Mouse (Mus musculus): ENCODE data around the gene Tshz2. TPM values are rescaled to one million over a fixed set of nuclear protein-coding genes. Genes with fewer than 3 reads are reported as not detected.

Tshz2 gene
- total RNA-seq, 2 experiments from 2014 or later, result 20.7 to 49.7 TPM

DNA sequence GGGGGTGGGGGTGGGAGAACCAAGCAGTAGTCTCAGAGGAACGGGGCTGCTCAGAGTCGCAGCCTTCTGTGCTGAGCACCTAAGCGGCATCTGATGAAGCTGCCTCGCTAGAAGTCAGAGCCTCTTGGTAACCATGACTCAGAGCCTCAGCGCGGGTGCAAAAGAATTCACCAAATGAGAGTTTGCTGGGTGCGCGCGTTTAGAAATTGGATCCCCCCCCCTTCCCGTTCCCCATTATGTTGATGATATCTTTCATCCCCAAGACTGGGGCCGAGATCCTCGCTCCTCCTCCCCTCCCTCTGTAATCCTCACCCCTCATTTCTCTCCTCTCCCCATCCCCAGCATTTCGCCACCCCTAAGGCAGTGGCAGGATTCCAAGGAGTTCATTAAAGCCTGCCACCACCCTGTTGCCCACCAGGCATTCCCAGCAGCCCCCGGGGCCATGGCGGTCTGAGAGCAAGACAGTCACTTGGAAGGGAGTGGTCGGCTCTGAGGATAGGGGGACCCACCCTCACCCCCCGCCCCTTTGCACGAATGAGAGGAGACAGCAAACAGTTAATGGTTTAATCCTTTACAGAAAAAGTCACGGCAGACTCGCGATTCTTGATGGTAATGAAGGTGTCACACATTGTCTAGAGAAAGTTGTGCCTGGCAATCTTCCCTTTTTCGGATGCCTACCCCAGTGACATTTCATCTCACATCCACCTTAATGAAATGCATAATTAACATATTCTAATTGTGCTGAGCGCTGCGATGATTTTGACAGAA lies 328.8 kb downstream of the Tshz2 start:
- intact Hi-C loops (cut with DNase I), result no loop called here
- DNase-seq (ENCODE audit: low spot score in 2 of 2), result peak; percentile 39 to 46

DNA sequence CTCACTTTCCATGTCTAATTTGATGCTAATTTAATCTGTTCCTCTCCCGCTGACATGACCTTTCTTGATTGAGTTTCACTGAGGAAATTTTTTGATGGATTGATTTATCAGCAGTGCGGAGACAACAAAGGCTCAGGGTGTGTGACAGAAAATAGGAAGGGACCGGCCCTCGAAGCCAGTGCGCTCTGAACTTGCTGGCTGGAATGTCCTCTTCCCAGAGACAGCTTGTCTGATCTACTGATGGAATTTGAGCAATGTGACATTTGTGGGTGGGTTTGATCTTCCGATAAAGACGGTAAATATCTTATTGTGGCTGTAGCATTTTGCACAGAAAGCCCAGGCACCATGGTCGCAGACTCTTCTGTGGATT lies 329.4 kb downstream of the Tshz2 start:
- intact Hi-C loops (cut with DNase I), result no loop called here

DNA sequence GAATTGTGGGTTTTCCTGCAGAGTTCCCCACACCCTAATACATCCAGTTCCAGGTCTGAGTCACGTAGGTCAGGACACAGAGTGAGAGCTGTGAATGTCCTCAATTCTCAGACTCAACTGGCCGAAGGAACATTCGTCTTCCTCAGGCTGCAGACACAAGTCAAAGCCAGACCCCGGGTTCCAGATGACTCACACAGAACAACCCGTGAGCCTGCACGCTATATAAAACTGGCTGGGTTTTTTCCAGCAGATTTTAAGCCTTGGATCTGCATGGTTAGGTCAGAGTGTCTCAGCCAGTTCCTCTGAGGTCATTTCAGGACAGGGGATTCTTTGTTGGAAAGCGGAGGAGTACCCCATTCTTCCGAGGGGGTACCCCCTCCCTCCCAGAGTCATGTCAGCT lies 330.0 kb downstream of the Tshz2 start:
- DNase-seq (ENCODE audit: low spot score in 2 of 2), result no peak
- intact Hi-C loops (cut with DNase I), result no loop called here

More for the DNA sequence above, 329.4 kb downstream of the Tshz2 start:
- DNase-seq (ENCODE audit: low spot score in 2 of 2), result no peak

DNA sequence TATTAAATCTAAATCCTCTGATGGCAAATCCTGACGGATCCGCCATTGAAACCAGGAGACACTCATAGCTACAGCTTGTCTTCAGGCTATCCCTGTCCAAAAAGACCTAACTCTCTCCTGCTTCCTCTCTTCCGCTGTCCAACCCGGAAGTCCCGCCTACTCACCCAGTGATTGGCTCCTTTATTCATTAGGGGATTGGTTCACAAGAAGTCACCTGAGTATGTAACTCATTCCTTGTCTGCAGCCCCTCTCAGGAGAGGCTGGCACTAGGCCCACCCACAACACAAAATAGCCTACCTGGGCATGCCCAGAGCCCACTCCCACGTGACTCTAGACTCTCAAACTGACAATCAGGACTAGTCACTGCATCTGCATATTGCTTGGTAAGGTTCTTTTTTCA lies 337.7 kb downstream of the Tshz2 start:
- intact Hi-C loops (cut with DNase I), result no loop called here
- DNase-seq (ENCODE audit: low spot score in 2 of 2), result no peak

DNA sequence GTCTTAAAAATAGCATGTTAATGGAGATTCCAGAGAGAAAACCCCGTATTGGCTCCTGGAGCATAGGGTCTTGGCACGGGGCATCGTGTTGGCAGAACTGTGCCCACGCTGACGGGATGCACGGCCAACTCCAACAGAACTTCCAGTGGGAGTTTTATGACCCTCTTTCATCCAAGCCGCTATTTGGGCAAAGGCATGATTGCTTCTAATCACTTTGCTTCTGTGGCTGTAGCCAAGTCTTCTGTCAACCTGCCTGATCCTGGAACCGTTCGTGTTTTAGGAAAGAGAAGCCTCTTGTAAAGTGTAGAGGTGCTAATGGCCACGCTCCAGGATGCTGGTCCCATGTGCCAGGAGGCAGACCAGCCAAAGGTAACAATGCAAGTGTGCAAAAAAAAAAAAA lies 350.1 kb downstream of the Tshz2 start:
- DNase-seq (ENCODE audit: low spot score in 2 of 2), result no peak
- intact Hi-C loops (cut with DNase I), result no loop called here

DNA sequence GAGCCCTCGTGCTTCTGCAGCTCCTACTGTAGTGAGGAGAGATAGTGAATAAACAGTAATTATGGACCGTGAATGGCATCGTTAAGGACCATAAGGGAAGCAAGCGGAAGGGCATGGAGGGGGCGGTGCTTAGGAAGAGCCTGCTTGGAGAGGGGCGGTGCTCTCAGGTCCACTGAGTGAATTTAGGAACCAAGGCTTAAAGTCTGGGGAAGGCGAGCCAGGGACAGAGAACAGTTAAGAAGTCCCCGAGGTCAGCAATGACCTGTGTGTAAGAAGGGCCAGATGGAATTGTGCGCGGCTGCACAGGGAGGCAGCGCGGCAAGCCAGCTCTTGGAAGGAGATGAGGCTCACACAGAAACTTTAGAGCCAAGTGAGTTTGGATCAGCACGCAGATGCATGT lies 354.4 kb downstream of the Tshz2 start:
- intact Hi-C loops (cut with DNase I), result no loop called here
- DNase-seq (ENCODE audit: low spot score in 2 of 2), result no peak

DNA sequence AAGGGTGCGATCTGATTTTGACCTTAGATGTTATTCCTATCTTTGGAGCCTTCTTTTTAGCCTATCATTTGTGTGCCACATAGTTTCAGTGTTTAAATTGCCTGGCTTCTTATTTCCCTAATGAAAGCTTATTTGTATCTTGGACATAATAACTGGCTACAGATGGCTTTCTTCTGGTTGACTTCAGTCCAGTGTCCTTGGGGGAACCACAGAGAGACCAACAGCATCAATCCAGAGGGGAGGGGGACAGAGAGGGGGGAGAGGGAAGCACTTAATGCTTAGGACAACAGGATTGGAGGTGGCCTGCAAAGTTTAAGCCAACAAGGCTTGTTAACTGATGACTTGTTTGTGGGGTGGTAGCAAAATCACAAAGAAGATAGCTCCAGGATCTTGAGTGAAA lies 356.4 kb downstream of the Tshz2 start:
- no peak for DNase-seq (ENCODE audit: low spot score in 2 of 2)
- intact Hi-C loops (cut with DNase I), result no loop called here

DNA sequence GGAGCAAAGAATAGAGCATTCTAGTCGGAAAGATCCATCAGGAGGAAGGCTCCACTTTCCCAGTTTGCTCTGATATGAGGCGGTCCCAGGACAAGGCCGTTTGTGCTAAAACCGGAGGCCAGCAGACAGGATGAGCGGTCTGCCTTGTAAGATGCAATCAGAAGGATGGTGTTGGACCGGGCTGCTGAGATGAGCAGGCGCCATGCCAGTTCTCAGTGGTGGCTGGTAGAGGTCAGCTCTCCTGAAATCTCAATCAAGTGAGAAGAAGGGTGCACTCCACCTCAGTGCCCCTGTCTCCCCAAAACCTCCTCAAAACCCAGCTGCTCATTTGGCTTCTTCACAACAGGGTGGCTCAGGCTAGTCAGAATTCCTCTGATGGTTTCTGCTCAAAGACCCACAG lies 358.2 kb downstream of the Tshz2 start:
- no peak for DNase-seq (ENCODE audit: low spot score in 2 of 2)
- intact Hi-C loops (cut with DNase I), result no loop called here

DNA sequence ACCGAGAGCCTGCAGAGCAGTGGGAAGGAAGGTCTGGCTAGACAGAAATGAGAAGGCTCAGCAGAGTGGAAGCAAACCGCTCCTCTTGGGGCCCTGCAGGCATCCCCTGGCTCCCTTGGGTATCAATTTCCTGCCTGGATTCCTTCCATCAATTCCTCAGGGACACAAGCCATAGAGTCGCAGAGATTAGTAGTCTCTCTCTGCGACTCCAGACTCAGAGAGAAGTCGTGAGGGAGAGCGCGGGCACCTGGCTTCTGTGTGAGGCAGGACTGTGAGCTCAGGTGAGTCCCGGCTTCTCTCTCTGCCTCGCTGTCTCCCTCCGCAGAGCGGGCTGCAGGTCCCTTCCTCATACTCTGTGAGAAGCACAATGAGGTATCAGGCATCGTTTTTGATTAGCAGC lies 363.2 kb downstream of the Tshz2 start:
- intact Hi-C loops (cut with DNase I), result no loop called here
- no peak for DNase-seq (ENCODE audit: low spot score in 2 of 2)

DNA sequence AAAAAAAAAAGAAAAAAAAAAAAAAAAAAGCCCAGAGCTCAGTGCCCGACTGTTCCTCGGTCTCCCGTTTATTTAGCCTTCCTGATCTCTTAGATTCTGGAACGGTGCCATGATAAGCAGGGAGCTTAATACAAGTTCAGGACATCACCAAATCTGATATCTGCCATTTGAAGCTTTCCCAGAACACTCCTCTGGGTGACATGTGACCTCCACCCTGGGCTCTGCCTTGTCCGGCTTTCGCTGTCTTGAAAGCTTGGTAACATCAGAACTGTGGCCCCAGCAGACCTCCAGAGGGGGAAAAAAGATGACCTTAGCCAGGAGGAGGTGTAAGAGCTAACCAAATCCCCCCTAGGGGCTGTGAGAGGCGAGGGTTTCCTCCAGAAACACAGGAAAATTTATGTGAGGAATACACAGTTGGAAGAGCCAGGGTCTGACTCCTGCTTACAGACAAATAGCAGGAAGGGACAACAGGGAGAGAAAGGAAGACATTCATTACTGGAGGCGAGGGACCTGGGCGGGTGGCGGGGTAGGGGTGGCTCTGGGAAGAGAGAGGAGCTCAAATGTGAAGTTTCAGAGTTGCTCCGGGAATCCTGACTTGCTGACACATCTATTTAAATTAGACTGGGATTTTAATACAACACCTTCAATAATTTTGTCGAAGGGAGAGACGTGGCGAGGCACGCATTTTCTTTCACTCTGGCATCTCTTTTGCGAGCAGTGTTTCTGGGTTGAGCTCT lies 363.9 kb downstream of the Tshz2 start:
- DNase-seq (ENCODE audit: low spot score in 2 of 2), result no peak
- intact Hi-C loops (cut with DNase I), result no loop called here

DNA sequence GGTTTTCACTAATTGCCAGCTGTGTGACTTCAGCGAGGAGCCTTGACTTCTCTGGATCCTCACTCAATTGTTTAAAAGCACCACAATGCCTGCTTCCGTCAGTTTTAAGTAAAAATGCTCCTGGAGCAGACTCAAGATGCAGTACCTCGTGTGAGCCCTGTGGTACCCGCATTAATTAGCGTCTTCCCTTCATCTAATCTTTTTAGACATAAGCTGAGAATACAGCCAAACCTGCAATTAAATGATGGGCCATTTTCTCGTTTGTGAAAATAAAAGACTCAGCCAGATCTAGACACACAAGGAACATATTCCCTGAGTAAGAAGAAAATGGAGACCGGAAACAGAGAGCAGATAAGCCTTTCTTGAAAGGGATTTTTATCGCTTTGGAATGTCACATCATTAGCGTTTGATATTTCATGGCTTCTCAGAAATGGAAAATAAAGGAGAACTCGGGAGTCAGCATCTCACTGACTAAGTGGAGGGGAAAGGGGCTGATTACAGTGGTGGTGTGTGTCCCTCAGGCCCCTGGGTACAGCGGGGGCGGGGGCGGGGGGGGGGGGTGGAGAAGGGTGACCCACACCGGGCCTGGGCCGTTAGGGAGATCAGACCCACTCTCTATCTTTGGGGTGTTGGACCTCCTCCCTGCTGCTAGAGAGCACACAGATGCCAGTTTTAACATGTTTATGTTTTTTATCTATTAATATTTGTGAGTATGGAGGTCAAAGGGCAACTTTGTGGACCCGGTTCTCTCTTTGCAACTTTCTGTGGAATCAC lies 364.6 kb downstream of the Tshz2 start:
- intact Hi-C loops (cut with DNase I), result no loop called here
- DNase-seq (ENCODE audit: low spot score in 2 of 2), result no peak

DNA sequence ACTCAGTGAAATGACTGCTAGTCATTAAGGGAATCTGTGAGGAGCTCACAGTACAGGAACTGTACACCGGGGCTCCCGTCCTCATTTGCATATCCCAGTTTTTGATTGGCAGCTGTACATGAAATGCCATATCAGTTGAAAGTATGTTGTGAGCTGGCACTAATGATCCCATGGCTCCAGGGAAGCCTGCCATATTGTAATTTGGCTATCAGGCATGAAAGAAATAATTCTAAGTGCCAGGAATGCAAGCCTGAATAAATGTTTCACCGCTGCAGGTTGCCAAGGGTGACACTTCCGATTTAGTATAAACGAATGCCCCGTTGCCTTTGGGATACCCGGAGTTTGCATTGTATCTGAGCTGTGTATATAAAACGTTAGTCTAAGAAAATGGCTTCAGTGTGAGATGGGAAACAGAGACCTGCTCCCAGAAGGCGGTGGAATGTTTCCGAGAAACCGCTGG lies 366.1 kb downstream of the Tshz2 start:
- DNase-seq (ENCODE audit: low spot score in 2 of 2), result no peak
- intact Hi-C loops (cut with DNase I), result no loop called here

DNA sequence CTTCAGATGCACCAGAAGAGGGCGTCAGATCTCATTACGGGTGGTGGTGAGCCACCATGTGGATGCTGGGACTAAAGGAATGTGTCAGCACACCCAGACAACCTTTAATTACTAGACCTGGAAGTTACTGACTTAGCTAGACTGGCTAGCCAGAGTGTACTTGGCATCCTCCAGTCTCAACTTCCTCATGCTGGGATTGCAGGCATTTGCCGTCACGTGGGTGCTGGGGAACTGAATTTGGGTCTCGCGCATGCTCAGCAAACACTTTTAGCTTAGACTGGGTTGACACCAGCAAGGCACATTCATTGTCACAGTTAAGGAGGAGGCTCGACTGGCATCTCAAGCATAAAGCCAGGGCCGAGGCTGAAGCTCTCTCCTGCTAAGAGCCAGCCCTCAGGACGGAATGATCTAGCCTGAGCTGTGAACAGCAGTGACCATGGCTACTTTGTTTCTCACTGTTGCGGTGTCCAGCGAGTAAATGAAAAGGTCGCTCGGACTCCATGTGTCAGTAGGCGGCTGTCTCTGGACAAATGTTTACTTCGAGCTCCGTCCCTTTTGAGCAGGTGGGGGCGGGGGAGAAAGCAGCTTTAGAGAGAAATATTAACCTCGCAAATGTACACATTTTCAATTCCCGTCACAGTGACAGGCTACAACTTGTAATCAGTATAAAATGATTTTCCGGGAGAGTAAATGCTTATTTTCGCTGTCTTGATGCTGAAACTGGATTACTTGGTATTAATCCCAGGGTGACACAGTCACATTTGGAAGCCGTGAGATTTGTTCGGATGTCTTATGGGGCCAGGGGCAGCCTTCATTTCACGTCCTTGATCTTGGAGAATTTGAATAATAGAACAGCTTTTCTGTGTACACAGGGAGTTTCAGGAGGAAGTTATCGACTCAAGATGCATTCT lies 370.0 kb downstream of the Tshz2 start:
- DNase-seq (ENCODE audit: low spot score in 2 of 2), result peak; percentile 24 to 29

DNA sequence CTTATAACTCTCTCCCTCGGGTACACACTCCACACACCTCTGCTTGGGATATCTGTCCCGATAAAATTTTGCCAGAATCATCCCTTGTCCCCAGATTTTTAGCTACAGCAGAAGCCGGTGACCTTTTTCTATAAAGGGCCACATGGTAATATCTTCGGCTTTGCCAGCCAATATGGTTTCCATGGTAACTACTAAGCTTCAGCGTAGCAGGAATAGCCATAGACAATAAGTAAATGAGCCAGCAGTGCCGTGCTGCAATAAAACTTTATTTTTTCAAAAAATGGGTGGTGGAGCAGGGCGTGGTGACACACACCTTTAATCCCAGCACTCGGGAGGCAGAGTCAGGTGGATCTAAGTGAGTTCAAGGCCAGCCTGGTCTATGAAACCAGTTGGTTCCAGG lies 370.9 kb downstream of the Tshz2 start:
- DNase-seq (ENCODE audit: low spot score in 2 of 2), result no peak
- intact Hi-C loops (cut with DNase I), result no loop called here

More for the DNA sequence above, 370.0 kb downstream of the Tshz2 start:
- intact Hi-C loops (cut with DNase I), result no loop called here

DNA sequence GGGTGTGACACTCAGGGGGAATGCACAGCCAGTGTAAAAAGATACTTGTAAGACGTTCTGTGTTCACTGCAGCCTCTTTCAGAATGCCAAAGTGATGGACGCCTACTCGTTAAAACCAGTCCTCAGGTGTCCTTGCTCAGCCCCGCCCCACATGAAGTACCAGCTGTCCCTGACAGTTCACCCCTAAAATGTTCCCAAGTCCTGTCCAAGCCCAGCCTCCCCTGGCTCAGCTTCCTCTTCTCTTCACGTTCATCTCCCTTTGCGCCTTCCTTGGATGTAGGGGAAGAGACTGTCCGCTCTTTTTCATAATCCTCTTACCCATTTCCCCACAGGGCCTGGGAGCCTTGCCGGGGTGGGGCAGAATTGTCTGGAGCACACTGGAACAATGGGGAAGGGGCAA lies 374.0 kb downstream of the Tshz2 start:
- DNase-seq (ENCODE audit: low spot score in 2 of 2), result no peak
- intact Hi-C loops (cut with DNase I), result no loop called here

DNA sequence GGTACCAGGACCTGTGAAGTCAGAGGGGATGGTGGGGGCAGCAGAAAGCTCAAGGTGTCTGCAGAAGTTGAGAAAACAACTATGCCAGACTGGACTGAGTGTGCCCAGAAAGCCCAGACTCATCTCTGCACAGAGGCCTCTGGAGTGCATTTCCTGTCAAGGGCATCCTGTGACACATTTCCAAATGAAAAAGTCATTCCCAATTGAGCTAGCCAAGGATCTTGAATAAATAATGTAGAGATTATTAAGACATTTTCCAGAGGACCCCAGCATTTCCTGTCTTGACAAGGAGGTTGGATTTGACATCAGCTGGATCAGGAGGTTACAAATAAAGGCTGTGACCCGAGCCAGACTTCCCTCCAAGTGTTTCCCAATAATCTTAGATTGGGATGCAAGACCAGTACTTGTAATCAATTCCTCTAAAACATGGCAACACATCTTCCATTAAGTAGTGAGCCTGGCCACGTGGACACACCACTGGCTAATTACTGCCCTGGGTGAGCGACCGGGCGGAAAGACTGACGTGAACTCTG lies 374.7 kb downstream of the Tshz2 start:
- no peak for DNase-seq (ENCODE audit: low spot score in 2 of 2)
- intact Hi-C loops (cut with DNase I), result no loop called here

DNA sequence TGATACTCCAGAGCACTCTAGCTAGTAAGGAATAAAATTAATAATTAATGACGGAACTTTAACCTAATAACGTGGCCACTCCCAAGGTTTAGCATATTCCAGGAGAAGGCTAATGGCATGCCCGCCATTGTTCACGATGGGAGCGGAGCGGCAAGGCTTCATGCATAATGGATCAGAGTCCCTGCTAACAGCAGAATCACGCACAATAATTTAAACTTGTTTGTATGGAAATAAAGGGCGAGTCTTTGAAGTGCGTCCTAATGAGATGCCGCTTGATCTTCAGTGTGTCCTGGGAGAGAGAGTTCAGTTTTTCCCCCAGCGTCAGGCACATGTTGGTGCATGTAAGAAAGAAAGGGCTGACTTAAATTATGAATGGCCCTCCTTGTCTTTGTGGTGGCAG lies 376.9 kb downstream of the Tshz2 start:
- DNase-seq (ENCODE audit: low spot score in 2 of 2), result no peak
- intact Hi-C loops (cut with DNase I), result no loop called here

DNA sequence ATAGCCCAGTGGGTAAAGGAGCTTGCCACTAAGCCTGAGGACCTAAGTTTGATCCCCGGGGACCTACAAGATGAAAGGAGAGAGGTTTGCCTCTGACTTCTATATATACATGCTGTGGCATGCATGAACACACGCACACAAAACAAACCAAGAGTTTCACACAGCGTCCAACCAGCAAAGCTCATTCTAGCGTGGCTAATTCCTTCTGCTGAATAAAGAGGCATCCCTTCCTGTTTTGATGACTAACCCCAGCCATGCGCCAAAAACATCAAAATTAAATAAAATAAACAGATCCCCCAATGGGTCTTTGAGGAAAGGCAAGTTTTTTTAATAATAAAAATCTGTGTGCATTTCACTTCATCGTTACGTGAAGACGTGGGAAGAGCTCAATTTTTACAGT lies 379.0 kb downstream of the Tshz2 start:
- DNase-seq (ENCODE audit: low spot score in 2 of 2), result no peak
- intact Hi-C loops (cut with DNase I), result no loop called here

DNA sequence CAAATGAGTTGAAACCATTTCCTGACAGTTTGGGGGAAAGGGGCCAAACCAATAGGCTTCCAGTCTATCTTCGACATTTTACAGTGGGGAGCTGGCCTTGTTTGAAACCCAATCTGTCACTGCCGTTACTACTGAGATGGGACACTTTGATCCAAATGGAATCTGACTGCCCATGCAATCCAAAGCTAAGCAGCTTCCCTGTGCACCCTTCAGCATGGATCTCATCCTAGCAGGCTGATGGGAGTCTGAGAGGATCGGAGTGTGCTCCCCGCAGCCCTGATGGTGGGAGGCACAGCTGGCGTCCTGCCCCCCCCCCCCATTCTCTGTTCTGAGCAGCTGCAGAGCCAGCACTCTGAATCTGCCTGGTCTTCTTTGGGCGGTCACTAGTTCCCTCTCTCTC lies 384.5 kb downstream of the Tshz2 start:
- intact Hi-C loops (cut with DNase I), result no loop called here
- no peak for DNase-seq (ENCODE audit: low spot score in 2 of 2)

Measured in left cerebral cortex, postnatal 14 days (tissue).